Mouse (Mus musculus): Measurements from ENCODE around the gene Pde4dip. TPM values are rescaled to one million over a fixed set of nuclear protein-coding genes. Genes with fewer than 3 reads are reported as not detected.
A peak's percentile ranks its signal among the peaks of the same experiment; 100 is the strongest.

Gene Pde4dip
- total RNA-seq, 4 experiments from 2014 or later: 180 to 198 (median 186) TPM

DNA sequence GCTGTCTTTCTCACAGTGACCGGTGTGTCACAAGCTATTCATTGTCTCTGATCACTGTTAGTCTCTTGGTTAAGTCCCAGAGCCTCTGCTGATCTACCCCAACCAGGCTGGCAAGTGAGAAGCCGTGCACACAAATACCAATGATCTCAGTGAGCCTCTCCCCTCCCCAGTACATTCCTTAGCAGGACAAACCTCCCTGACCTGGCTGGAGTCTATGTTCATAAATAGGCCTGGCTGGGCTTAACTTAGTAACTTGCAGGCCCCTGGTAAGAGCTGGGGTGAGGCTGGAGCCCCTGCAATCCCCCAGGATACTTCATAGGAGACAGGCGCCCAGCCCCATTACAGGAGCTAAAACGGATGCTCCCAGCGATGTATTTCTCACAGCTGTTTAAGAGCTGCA, 86.2 kb downstream of the Pde4dip start:
- DNase-seq (ENCODE audit: low spot score in 2 of 2): no peak

GRCm38 (mm10) chr3:97801178-97801699, 87.3 kb downstream of the Pde4dip start:
- DNase-seq (ENCODE audit: low spot score in 2 of 2): no peak

DNA sequence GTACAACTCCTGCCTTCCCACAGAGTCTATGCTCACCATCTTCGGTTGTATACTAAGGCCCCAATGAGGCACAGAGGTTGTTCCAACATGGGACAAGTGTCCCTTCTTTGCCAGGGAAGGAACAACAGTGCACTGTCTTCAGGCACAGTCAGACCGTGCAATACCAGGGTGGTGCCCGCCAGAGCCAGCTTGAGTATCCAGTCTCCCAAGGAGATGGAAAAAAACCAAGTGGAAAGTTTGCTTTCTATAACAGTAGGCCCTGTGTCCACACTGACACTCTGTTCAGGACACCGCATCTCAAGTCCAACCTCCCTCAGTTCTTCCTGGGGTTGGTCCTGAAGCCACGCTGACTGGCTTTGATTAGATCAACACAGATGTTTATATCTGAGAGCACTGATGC, 87.8 kb downstream of the Pde4dip start:
- DNase-seq (ENCODE audit: low spot score in 2 of 2): no peak

- DNase-seq (ENCODE audit: low spot score in 2 of 2): no peak
Observed at GRCm38 (mm10) chr3:97800004-97800403, 88.5 kb downstream of the Pde4dip start.

DNA sequence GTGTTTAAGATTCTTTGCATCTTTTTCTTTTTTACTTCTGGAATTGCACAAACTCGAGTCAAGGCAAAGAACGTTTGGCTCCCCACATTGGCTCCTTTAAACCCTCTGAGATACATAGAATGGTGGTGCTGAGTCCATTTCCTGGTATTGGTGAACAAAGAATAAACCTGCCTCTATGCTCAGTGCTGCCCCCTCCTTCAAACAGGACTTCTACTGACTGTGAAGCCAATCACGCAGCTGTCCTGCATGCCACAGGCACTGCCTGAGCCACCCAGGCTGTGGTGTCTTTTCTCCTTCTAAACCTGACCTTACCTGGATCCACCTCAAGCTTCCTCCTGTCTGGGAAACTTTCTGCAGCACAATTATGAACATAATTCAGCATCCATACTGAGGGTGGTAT, 89.2 kb downstream of the Pde4dip start:
- no peak for DNase-seq (ENCODE audit: low spot score in 2 of 2)

DNA sequence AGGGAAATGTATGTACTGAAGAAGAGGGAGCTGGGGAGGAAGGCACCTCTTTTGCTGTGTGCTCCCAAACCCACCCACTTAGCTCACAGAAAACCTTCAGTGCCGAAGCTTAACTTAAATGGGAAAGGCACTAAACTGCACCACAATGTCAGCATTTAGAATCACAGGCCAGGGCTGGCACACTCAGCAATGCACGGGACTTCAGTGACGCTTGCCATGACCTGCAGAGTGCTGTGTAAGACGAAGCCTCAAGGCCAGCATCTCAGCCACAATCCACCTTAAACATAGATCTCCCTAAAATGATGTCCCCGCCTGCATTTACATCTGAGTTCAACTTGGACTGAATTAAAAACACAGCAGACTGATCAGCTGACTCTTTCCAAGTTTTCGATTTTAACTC, 91.1 kb downstream of the Pde4dip start:
- DNase-seq (ENCODE audit: low spot score in 2 of 2): no peak

DNA sequence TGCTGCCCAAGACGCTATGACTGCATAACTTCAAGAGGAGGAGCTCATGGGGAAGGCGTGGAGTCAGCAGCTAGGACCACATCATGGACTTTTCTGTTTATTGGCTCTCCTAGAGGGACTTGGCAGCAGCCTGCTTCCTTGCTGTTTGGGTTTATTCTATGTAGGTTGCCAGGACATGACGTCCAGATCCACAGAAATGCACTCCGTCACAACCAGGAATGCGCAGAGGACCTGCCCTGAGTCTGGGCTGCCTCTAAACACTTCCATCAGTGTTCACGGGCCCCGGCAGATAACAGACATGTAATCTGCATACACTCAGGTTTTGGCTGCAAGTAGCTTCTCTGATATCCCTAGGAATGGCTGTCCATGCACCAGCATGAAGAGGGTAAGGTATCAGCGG, 94.5 kb downstream of the Pde4dip start:
- DNase-seq (ENCODE audit: low spot score in 2 of 2): no peak

GRCm38 (mm10) chr3:97790150-97790549, 98.4 kb downstream of the Pde4dip start:
- no peak for DNase-seq (ENCODE audit: low spot score in 2 of 2)

GRCm38 (mm10) chr3:97789317-97789716, 99.2 kb downstream of the Pde4dip start:
- DNase-seq (ENCODE audit: low spot score in 2 of 2): no peak

DNA sequence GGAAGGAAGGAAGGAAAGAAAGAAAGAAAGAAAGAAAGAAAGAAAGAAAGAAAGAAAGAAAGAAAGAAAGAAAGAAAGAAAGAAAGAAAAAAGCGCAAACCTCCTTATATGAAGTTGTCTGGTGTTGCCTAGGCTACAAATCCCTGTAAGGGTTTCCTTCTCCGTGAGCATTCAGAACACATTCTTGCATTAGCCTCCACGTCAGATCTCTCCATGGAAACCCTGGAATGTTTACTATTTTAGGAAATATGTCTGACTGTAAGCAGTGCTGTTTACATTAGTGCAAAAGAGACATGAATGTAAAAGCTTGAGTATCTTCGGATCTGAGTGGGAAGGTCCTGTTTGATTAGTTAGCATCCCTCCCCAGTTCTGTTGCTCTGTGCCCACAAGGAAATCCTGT, 112.3 kb downstream of the Pde4dip start:
- DNase-seq (ENCODE audit: low spot score in 2 of 2): no peak

DNA sequence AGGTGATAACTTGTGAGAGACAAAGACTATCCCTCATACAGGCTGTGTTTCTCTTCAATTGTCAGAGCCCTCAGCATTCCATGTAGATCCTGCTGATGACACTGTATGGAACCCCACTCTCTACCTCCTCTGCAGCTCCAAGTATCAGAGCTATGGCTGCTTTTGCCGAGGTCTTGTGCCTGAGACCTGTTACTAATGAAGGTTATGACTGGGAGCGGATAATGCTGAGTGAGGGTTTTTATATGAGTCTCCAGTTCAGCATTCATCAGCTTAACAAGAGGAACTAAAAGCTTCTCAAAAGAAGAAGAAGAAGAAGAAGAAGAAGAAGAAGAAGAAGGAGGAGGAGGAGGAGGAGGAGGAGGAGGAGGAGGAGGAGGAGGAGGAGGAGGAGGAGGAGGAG, 112.8 kb downstream of the Pde4dip start:
- no peak for DNase-seq (ENCODE audit: low spot score in 2 of 2)

GRCm38 (mm10) chr3:97774861-97775260, 113.6 kb downstream of the Pde4dip start:
- no peak for DNase-seq (ENCODE audit: low spot score in 2 of 2)

DNA sequence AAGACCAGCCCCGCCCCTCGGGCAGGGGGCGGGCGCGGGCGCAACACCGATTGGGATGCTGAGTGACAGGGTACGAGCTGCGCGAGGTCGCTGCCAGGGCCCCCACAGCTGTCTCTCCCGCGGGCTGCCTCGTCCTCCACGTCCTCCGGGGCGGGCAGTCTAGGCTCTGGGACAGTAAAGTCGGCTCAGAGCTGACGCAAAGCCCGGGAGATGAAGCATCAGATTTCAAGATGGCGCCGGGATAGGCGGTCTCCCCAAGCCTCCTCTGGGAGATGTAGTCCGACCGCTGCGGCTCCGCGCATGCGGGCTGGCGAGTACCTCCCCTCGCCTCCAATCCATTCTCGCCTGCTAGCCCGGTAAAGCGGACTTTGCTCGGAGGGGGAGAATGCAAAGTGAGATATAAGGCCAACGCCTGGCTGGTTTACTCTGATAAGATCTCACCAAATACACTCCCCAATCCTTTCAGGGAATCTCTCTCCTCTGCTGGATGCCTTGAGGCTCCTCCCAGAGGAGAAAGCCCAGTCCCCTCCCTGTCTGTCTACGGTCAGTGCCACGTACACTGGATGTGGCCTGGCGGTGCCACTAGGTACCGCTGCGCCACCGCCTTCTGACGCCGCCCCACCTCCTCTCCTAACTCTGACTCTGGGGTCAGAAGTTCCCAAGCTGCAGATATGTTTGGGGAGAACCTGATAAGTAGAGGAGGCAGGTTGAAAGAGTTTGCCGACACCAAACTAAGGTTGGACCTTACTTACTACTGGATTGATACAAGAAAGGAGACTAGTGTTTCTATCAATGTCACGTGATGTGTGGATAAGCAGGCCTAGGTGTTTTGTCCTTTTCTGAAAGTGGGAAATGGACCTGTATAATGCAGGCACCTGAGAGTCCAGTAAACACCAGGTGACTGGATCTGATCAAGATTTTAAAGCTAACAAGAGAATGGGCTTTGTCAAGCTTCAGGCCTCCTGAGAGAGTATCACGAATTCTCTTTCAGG, 120.4 kb downstream of the Pde4dip start:
- DNase-seq (ENCODE audit: low spot score in 2 of 2): peak; percentile 88 to 93

DNA sequence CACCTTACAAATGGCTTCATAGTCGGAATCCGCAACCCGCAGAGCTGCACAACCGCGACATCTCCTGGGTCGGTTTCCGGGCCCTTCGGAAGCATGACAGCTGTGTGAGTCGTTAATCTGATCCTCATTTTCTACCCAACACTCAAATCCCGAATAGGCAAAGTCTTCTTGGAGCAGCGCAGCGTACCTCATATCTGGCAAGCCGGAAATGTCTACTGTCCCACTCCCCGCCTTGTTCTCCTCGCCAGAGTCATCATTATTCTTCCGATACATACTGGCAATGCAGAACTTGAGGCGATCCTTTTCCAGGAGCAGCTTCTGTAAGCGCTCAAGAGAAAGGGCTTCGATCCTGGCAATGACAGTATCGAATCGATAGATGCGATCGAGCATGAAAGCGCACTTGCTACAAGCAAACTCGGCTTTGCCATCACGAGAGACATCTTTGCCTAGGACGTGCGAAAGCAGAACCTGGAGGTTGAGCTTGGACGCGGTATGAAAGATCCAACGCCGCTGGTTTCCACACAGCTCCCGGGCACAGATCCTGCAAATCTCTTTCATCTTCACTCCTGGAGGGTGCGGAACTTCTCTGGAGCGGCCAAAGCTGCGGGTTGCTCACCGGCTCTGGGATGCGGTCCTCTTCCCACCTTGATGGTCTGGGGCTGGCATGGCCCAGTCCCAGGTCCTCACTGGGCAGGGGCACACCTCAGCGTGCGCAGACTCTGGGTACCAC, 121.3 kb downstream of the Pde4dip start:
- peak in 1 of 2 experiments; percentile 21 for DNase-seq (ENCODE audit: low spot score in 2 of 2)

DNA sequence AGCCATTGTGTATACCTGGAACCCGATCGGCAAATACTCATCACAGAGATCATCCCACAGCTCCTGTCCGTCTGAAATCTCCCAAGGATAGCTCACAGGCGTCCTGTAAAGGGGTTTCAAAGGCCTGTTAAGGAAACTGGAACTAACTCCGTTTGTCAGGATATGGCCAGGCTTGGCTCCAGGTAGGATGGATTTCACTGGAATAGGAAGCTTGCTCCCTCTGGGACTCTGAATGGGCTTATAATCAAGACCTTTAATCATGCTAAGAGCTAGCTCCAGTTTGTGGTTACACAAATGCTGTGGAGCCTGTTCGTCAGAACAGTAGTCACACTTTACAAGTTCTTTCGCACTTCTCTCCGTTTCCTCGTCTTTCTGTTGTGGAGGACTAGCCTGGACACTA, 122.0 kb downstream of the Pde4dip start:
- no peak for DNase-seq (ENCODE audit: low spot score in 2 of 2)

DNA sequence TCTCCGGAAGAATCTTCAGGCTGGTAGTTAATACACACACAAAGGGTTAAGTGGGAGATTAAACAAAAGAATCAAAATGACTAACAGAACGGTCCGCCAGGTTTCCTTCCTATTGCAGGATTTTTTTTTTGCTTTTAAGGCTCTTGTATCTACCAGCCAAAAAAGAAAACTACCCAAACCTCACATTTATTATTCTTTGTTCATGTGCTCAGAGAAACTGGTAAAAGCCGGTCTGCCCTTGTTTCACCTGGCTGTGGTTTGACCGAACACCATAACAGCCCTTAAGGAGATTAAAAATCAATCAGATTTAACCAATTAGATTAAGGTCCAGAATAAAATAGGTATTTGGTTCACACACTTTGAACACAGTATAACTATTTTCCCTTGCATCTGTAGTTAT, 124.4 kb downstream of the Pde4dip start:
- DNase-seq (ENCODE audit: low spot score in 2 of 2): no peak

GRCm38 (mm10) chr3:97761951-97762350, 126.6 kb downstream of the Pde4dip start:
- DNase-seq (ENCODE audit: low spot score in 2 of 2): no peak

GRCm38 (mm10) chr3:97761168-97761567, 127.3 kb downstream of the Pde4dip start:
- DNase-seq (ENCODE audit: low spot score in 2 of 2): no peak

GRCm38 (mm10) chr3:97759846-97760245, 128.7 kb downstream of the Pde4dip start:
- DNase-seq (ENCODE audit: low spot score in 2 of 2): no peak

DNA sequence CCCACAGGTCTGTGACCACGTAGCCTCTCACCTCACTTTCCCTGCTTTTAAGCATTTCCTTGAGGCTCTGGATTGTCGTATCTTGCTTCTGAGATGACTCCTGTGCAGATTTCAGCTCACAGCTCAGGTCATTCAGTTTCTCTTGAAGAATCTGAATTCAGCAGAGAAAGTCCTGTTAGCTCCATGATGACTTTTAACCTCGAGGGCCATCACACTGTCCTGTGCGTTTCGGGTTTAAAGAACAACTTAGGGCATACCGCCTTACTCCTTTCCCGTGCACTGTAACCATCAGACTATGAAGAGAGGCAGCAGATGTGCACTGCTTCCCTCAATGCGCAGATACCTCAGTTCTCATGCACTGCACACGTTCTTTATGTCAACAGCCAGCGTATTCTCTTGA, 131.0 kb downstream of the Pde4dip start:
- DNase-seq (ENCODE audit: low spot score in 2 of 2): no peak

GRCm38 (mm10) chr3:97756283-97757074, 132.0 kb downstream of the Pde4dip start:
- DNase-seq (ENCODE audit: low spot score in 2 of 2): no peak

Measured in left cerebral cortex, adult 8-10 months (tissue).